Mouse (Mus musculus) limb, embryonic 14.5 days (tissue): ENCODE measurements around the gene Nck2. TPM values are rescaled to one million over a fixed set of nuclear protein-coding genes. Genes with fewer than 3 reads are reported as not detected.

Experiments used
- ATAC-seq: fragments of 200-750 bp; cut with Nextera tagmentation; 2 replicates; pipeline ENCODE4 v1.8.0; 2017; ENCODE audit warnings: low read depth, moderate number of reproducible peaks, moderate TSS enrichment; ENCODE audit not compliant: low FRiP score
- DNase-seq: peaks from one replicate; pipeline ENCODE4 v3.0.0-alpha.2; 2015; ENCODE audit warnings: low spot score
- H3K27ac ChIP-seq: fragments of 300-500 bp; sonication (generic); replicated peaks from 2 replicates; pipeline ENCODE4 v1.5.1; 2014; ENCODE audit warnings: low read depth, mild to moderate bottlenecking, low read length, moderate library complexity, mixed read lengths
- H3K27me3 ChIP-seq: fragments of 300-500 bp; sonication (generic); 2 replicates; pipeline ENCODE4 v1.6.1; 2014; ENCODE audit warnings: low read length, mixed read lengths; ENCODE audit not compliant: control insufficient read depth, insufficient read depth
- H3K36me3 ChIP-seq: fragments of 300-500 bp; sonication (generic); 2 replicates; pipeline ENCODE4 v1.6.1; 2014; ENCODE audit warnings: mild to moderate bottlenecking, low read length, moderate library complexity, mixed read lengths; ENCODE audit not compliant: control insufficient read depth, insufficient read depth
- H3K4me1 ChIP-seq: fragments of 300-500 bp; sonication (generic); 2 replicates; pipeline ENCODE4 v1.6.1; 2014; ENCODE audit warnings: antibody characterized with exemption, low read length, mixed read lengths; ENCODE audit not compliant: control insufficient read depth, insufficient read depth
- H3K4me2 ChIP-seq: fragments of 300-500 bp; sonication (generic); replicated peaks from 2 replicates; pipeline ENCODE4 v1.6.1; 2014; ENCODE audit warnings: low read depth, mild to moderate bottlenecking, low read length, moderate library complexity; ENCODE audit not compliant: severe bottlenecking
- H3K4me3 ChIP-seq: fragments of 300-500 bp; sonication (generic); replicated peaks from 2 replicates; pipeline ENCODE4 v1.5.1; 2014; ENCODE audit warnings: low read length
- H3K9ac ChIP-seq: fragments of 300-500 bp; sonication (generic); 2 replicates; pipeline ENCODE4 v1.6.1; 2014; ENCODE audit warnings: mild to moderate bottlenecking, low read depth, low read length, moderate library complexity; ENCODE audit not compliant: severe bottlenecking
- H3K9me3 ChIP-seq: fragments of 300-500 bp; sonication (generic); 2 replicates; pipeline ENCODE4 v1.6.1; 2016; ENCODE audit warnings: low read length; ENCODE audit not compliant: control insufficient read depth
- POLR2A ChIP-seq: fragments of 200-500 bp; IDR thresholded peaks from 2 replicates; pipeline ENCODE4 v1.8.0; 2012; ENCODE audit warnings: inconsistent platforms, mild to moderate bottlenecking, moderate library complexity, borderline replicate concordance; ENCODE audit not compliant: insufficient read depth, insufficient read length; ENCODE audit errors: extremely low read depth
- WGBS: fragments of 180-500 bp; shearing (Covaris S2); extraction: QIAGEN DNeasy Blood & Tissue Kit; methylation state at CpG from one replicate; pipeline ENCODE4 v1.1.7; 2014; 5-methylcytosine and 5-hydroxymethylcytosine counted together
- polyA plus RNA-seq, 2 experiments: library from polyadenylated mRNA; depleted of rRNA in 1 of 2; stranded (reverse) in 1 of 2; unstranded in 1 of 2; fragments of >200 nt; fragmentation: Nextera tagmentation in 1 of 2; extraction: Ambion mirVana in 1 of 2; gene quantifications; 2 replicates each; pipeline versions ENCODE4 v1.2.1 to v1.2.3; 2012 to 2014

Nck2 gene
- polyA plus RNA-seq, 2 experiments, result 38.8 to 43.3 TPM

DNA sequence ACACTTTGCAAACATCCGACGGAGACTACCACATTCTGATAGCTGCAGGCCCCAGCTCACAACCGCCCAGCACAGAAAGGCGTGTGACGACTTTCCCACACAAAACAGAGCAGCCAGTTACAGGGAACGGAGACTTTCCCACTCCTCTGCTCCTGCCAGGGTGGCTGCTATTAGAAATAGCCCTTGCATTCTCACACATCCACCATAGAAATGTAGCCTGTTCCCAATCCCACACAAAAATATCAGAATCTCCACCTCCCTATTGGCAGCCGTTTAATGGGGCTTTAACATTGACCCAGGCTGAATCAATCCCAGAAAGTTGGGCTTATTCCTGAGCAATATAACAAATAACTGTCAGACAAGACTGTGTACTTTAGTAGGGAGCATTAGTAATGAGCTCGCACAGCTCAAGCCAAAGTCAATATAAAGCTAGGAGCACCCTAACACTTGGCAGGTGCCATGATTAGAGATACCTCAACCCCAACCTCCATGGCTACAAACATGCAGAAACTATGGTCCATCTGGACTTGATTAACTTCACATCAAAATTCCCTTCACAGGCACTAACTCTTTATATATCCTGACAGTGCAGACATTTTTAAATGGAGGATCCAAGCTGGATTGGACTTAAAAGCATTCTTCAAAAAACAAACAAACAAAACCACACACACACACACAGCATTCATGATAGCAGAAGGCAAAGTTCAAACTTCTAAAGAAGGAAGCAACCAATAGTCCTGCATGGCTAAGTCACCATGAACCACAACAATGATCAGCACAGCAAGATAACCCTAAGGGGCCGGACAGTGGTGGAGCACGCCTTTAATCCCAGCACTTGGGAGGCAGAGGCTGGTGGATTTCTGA is 45.4 kb upstream of the Nck2 start:
- no peaks in the 10 kb centered on the region for H3K36me3 ChIP-seq
- H3K9ac ChIP-seq, result no peak overlapping the region
- H3K9me3 ChIP-seq, result no peaks in the 10 kb centered on the region
- no peak overlapping the region for H3K27ac ChIP-seq
- WGBS, result 57% methylated on average over 10 of the region's 10 CpGs
- TF ChIP-seq POLR2A, result no peak
- DNase-seq, result peak; percentile 69
- no peak overlapping the region for H3K4me3 ChIP-seq
- no peak overlapping the region for H3K4me2 ChIP-seq
- H3K4me1 ChIP-seq, result peaks cover 16% of the 10 kb centered on the region
- ATAC-seq, result peak; percentile 50; the same call in 1 of the 2 replicates
- no peaks in the 10 kb centered on the region for H3K27me3 ChIP-seq

DNA sequence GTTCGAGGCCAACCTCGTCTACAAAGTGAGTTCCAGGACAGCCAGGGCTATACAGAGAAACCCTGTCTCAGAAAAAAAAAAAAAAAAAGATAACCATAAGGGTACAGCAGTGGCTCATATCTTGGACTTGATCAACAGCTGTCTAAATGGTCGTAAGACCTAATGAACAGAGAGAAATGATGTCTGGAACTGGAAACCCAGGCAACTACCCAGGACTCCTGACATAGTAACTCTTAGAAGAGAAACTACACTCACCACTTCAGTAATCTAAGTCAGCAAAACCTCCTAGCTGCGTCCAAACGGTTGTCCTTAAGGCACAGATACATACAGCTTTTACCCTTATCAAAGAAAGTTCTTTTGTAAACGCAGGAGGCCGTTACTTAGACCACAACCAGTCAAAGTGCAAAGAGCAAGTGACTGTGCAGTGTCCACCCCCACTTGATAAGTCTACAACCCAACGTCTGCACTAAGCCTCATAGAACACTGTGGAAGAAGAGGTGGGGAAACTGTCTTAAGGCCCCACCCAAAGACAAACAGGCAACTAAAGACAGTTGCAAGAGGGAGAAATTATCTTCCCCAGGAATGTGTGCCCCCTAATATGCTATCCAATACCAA is 44.7 kb upstream of the Nck2 start:
- no peaks in the 10 kb centered on the region for H3K36me3 ChIP-seq
- H3K9me3 ChIP-seq, result no peaks in the 10 kb centered on the region
- TF ChIP-seq POLR2A, result no peak
- H3K27ac ChIP-seq, result no peak overlapping the region
- no peak overlapping the region for H3K4me3 ChIP-seq
- H3K4me2 ChIP-seq, result no peak overlapping the region
- 72% methylated on average over 8 of the region's 8 CpGs for WGBS
- H3K27me3 ChIP-seq, result no peaks in the 10 kb centered on the region
- peaks cover 16% of the 10 kb centered on the region for H3K4me1 ChIP-seq
- ATAC-seq, result no peak
- H3K9ac ChIP-seq, result no peak overlapping the region
- DNase-seq, result no peak

DNA sequence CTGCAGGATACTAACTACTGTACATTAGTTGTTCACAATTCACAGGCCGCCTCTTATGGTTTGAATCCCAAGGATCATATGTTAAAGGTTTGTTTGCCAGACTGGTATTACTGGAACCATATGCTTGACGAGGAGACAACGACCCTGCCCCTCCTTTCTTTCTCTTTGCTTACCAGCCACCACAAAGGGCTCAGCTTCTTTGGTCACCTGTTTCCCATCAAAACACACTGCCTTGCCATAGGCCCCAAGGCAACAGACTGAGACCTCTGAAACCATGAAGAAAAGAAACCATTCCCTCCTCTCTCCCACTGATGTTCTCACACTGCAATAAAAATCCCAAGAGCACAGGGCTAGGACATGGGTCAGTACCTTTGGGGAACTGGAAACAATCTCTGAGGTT is 43.7 kb upstream of the Nck2 start:
- no peaks in the 10 kb centered on the region for H3K27me3 ChIP-seq
- no peak overlapping the region for H3K9ac ChIP-seq
- H3K4me2 ChIP-seq, result no peak overlapping the region
- H3K36me3 ChIP-seq, result no peaks in the 10 kb centered on the region
- H3K4me3 ChIP-seq, result no peak overlapping the region
- no peak overlapping the region for H3K27ac ChIP-seq
- TF ChIP-seq POLR2A, result no peak
- H3K4me1 ChIP-seq, result peaks cover 16% of the 10 kb centered on the region
- ATAC-seq (no peak), DNase-seq (no peak)
- WGBS, result 27% methylated on average over 3 of the region's 3 CpGs
- no peaks in the 10 kb centered on the region for H3K9me3 ChIP-seq

DNA sequence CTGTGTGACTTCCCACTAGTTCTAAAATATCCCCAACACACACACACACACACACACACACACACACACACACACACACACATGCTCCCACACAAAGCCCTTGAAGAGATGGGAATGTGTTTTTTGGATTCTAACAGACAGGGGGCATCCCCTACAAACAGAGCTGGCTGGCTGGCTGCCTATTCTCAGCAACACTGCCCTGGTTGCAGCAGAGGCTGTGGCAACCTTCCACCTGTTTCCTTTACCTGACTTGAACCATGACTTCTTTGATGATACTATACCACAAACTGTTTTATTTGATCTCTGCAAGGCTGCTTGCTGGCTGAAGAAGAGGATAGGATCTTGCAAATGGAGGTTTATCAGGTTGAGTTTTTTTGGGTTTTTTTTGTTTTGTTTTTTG is 41.0 kb upstream of the Nck2 start:
- TF ChIP-seq POLR2A, result no peak
- no peaks in the 10 kb centered on the region for H3K4me1 ChIP-seq
- H3K9ac ChIP-seq, result no peak overlapping the region
- H3K36me3 ChIP-seq, result no peaks in the 10 kb centered on the region
- no peak overlapping the region for H3K4me2 ChIP-seq
- no peaks in the 10 kb centered on the region for H3K27me3 ChIP-seq
- DNase-seq, result no peak
- H3K4me3 ChIP-seq, result no peak overlapping the region
- H3K27ac ChIP-seq, result no peak overlapping the region
- no peak for ATAC-seq
- no peaks in the 10 kb centered on the region for H3K9me3 ChIP-seq

DNA sequence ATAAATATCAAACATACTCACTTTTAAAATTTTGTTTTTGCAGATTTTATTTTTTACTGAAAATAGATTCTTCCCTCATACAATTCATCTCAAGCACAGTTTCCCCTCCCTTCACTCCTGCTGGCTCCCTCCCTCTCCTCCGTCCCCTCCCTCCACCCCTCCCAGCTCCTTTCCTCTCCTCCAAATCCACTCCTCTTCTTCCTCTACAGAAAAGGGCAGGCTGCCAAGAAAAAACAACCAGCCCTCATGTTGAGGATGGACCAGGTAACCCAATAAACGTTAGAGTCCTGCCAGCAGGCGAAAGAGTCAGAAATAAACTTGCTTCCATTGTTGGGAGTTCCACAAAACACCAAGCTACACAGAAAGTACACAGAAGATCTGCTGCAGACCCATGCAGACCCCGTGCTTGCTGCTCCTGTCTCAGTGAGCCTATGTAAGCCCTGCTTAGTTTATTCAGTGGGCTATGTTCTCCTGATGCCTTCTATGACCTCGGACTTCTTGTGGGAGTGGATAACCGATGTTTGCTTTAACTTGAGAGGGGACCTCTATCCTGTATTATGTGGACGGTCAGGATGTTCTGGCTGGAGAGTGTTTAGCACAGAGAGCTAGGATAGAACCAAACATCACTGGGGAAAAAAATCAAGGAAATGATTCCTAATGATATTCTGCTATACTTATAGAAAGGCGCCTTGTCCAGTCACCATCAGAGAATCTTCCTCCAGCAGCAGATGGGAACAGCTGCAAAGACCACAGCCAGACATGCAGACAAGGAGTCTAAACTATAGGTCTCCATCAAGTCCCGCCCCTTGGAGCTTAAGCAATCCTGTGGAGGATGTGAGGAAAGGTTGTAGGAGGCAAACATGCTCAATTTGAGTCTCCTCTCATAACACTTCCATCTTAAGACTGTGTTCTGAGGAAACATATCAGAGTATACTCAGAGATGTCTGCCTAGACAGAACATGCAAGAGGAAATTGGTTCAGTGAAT is 39.4 kb upstream of the Nck2 start:
- TF ChIP-seq POLR2A, result no peak
- ATAC-seq (no peak), DNase-seq (no peak)
- Histone ChIP-seq H3K27ac (no peak overlapping the region), H3K9me3 (no peaks in the 10 kb centered on the region), H3K4me3 (no peak overlapping the region), H3K4me1 (peaks cover 4% of the 10 kb centered on the region; the same call in 1 of the 2 replicates), H3K27me3 (no peaks in the 10 kb centered on the region), H3K4me2 (no peak overlapping the region), H3K9ac (no peak overlapping the region), H3K36me3 (no peaks in the 10 kb centered on the region)
- 58% methylated on average over 9 of the region's 9 CpGs for WGBS
